Mouse (Mus musculus) kidney, postnatal 4 days (tissue): ENCODE data around the gene Adamts17.

ENCODE experiments used
- DNase-seq, 2 experiments: peaks; one replicate each; pipeline ENCODE4 v3.0.0; 2021; ENCODE audit warnings: mixed read lengths in 2 of 2

The Adamts17 gene

GRCm38 (mm10) chr7:66976371-66976770, 136.8 kb downstream of the Adamts17 start:
- DNase-seq: no peak

GRCm38 (mm10) chr7:66981591-66981990, 142.1 kb downstream of the Adamts17 start:
- no peak for DNase-seq

GRCm38 (mm10) chr7:66982084-66982483, 142.5 kb downstream of the Adamts17 start:
- no peak for DNase-seq

- DNase-seq: no peak
Observed at GRCm38 (mm10) chr7:66987671-66988070, 148.1 kb downstream of the Adamts17 start.

- no peak for DNase-seq
Observed at GRCm38 (mm10) chr7:66988441-66988840, 148.9 kb downstream of the Adamts17 start.

GRCm38 (mm10) chr7:66989357-66990045, 150.0 kb downstream of the Adamts17 start:
- no peak for DNase-seq

- no peak for DNase-seq
Observed at GRCm38 (mm10) chr7:66998821-66999220, 159.3 kb downstream of the Adamts17 start.

GRCm38 (mm10) chr7:67003648-67004047, 164.1 kb downstream of the Adamts17 start:
- no peak for DNase-seq

GRCm38 (mm10) chr7:67004220-67004619, 164.7 kb downstream of the Adamts17 start:
- no peak for DNase-seq

- DNase-seq: no peak
Observed at GRCm38 (mm10) chr7:67009841-67010240, 170.3 kb downstream of the Adamts17 start.

GRCm38 (mm10) chr7:67012011-67012751, 172.6 kb downstream of the Adamts17 start:
- DNase-seq: peak; percentile 29 to 40

GRCm38 (mm10) chr7:67013211-67013895, 173.8 kb downstream of the Adamts17 start:
- DNase-seq: no peak

- DNase-seq: no peak
Observed at GRCm38 (mm10) chr7:67019937-67020336, 180.4 kb downstream of the Adamts17 start.

GRCm38 (mm10) chr7:67026114-67027070, 186.9 kb downstream of the Adamts17 start:
- DNase-seq: no peak

GRCm38 (mm10) chr7:67027216-67027615, 187.7 kb downstream of the Adamts17 start:
- no peak for DNase-seq

- no peak for DNase-seq
Observed at GRCm38 (mm10) chr7:67027696-67028095, 188.2 kb downstream of the Adamts17 start.

GRCm38 (mm10) chr7:67028902-67029301, 189.4 kb downstream of the Adamts17 start:
- DNase-seq: no peak

GRCm38 (mm10) chr7:67029481-67029880, 189.9 kb downstream of the Adamts17 start:
- no peak for DNase-seq

GRCm38 (mm10) chr7:67031284-67031683, 191.7 kb downstream of the Adamts17 start:
- no peak for DNase-seq

- DNase-seq: no peak
Observed at GRCm38 (mm10) chr7:67032616-67033015, 193.1 kb downstream of the Adamts17 start.

- DNase-seq: peak; percentile 53 to 63
Observed at GRCm38 (mm10) chr7:67034369-67034768, 194.8 kb downstream of the Adamts17 start.

- DNase-seq: no peak
Observed at GRCm38 (mm10) chr7:67035246-67035645, 195.7 kb downstream of the Adamts17 start.
